Mouse (Mus musculus) adrenal gland, adult 8-10 months (tissue): Measurements from ENCODE around the gene Sept8. TPM values are rescaled to one million over a fixed set of nuclear protein-coding genes. Genes with fewer than 3 reads are reported as not detected.

Experiments used
- DNase-seq: peaks from one replicate; pipeline ENCODE4 v3.0.0; 2022
- total RNA-seq, 4 experiments: library from RNA; stranded (reverse); gene quantifications; 2 replicates each; pipeline ENCODE4 v1.2.4; 2022

Gene Sept8
- total RNA-seq = 10 to 100 TPM; 37.0 to 51.7 (median 42.1) TPM

DNA sequence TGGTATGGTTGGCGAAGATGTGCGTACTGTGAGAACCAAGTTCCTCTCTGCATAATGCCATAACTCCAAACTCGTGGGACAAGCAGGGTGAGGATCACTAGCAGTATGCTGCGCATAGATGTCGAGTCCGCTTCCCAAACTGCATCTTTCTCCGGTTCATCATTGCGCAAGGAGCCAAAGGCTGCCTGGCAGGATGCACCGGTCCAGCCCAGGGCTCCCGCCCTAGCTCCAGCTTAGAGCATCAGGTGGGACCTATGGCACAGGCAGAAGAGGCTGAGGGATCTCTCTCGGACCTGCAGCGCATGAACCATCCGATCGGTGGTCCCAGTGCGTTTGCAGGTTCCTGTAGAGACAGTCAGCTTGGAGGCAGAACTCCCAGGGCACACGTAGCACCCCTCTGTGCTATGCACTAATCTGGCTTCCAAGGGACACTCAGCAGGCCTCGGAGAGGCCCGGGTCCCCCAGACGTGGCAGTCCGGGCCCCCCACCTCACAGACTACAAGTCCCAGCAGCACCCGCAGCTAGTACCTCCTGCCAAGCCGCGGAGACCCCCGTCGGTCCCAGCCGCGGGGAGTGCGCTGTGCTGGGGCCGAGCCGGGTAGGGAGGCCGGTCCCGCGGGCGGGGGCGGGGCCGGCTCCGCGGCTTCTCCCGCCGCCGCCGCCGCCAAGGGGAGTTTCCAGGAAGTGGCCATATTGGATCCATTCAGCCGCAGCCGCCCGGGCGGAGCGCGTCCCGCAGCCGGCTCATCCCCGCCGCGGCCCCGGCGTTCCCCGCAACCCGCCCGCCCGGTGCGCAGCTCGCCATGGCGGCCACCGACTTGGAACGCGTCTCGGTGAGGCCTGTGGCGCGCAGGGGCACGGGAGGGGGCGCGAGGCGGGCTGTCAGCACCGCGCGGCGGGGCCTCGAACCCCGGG, at the start of gene Sept8:
Sept8 (plus strand) TSS at position 51 of the 915 bp plus-strand sequence.
- peak; percentile 26 for DNase-seq

DNA sequence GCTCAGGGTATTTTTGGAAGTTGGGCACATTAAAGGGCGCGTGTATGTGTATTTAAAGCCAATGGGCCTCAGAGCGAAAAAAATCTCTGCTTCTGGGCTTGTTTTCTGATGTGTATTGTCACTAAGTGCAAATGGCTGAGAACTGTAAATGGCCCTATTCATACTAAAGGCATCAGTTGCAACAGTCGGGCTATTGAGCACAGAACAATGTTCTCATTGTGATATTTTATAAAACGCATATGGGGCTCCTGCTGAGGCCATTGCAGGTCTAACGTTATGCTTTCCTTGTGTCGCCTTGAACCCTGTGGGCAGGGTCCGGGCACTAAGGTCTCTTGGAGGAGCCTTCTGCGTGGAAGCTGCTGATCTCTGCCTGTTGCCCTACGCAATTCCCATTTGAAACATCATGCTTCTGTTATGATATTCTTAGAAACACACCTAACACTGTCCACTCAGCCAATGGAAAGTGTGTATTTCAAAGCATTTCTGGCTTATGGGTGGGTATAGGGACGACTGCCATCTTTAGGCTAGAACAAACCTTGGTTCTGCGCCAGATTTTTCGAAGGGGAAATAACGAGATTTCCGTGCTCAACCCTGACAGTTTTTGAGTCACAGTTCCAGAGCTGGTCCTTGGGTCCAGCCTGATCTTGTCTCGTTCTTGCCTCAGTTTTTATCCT, 49.6 kb upstream of the Sept8 start:
- DNase-seq = no peak

DNA sequence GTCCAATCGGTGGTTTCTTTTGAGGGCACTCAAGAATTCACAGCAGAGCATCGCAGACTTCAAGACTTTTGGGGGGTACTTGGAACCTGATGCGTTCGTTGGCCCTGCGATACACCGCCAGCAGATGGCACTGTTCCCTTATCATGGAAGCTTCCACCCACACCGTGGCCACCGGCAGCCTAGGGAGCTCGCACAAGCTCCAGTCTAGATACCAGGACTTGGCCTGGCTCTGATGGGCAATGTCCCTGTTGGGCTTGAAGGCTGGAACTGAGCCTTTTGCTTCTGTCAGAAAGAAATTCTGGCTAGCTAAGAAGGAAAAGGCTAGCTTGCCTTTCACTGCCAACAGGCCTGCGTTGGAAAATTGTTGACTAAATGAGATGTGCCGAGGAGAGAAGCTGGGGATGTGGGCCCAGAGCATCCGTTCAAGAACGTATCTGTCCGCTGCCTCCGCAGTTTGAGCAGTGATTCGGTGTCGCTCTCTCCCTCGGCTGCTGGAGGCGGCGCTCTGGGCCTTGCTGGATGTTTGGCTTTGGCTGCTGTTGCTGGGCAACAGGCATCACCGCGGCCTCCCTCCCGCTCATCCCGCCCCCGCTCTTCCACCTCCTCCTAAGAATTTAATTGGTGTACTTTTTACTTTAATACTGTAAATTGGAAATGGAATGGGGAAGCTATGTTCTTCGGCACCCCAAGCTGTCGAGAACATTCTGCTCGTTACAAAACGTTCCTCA, 48.9 kb upstream of the Sept8 start, which contains the start of gene Gm9837:
Gm9837 (minus strand) TSS at position 512 of the 728 bp plus-strand sequence.
- peak; percentile 69 for DNase-seq

DNA sequence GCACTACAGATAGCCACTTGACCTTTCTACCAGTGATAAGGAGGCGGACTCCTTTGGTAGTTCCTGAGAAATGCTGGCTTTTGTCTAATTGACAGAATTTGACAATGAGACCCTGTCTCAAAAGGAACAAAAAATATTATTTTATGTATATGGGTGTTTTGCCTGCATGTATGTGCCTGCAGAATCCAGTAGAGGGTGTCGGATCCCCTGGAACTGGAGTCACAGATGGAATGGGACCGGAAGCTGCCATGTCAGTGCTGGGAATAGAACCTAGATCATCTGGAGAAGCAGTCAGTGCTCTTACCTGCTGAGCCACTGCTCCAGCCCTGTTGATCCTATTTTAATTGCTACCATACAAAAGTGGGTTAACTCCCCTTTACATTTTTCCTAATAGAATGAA, 46.3 kb upstream of the Sept8 start:
- DNase-seq = no peak

DNA sequence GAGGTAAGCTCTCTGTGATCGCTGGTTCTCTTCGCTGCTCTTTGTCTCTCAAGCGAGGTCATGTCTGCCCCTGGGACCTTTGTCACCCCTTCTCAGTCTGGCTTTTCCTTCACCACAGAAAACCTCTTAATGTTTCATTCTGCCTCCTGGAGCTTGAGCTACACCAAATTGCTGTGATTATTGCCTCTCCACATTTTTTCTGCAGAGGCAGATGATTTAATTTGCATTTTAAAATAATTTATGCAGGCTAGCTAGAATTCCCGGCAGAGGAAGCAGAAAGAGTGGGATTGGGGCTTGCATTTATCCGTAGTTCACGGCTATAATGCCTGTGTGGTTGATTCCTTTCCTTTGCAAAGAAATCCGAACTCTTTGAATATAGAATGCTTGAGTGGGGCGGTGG, 43.4 kb upstream of the Sept8 start:
- DNase-seq = no peak

DNA sequence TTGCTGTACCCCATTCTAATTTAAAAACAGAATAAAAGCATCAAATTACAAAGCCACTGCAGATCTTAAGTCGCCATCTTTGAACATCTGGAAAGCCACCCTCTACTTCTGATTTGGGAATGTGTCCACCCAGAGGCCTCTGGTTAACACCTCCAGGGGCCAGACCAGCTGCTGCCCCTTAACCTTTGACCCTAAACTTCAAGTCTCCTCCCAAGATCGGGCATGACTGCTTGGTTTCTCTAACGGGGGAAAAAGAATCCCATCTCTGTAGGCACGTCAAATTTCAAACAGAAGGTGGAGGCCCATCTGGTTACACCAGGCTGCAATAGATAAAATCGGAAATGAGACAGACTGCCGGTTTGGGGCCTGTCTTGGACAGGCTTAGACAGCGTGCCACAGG, 41.2 kb upstream of the Sept8 start:
- no peak for DNase-seq

DNA sequence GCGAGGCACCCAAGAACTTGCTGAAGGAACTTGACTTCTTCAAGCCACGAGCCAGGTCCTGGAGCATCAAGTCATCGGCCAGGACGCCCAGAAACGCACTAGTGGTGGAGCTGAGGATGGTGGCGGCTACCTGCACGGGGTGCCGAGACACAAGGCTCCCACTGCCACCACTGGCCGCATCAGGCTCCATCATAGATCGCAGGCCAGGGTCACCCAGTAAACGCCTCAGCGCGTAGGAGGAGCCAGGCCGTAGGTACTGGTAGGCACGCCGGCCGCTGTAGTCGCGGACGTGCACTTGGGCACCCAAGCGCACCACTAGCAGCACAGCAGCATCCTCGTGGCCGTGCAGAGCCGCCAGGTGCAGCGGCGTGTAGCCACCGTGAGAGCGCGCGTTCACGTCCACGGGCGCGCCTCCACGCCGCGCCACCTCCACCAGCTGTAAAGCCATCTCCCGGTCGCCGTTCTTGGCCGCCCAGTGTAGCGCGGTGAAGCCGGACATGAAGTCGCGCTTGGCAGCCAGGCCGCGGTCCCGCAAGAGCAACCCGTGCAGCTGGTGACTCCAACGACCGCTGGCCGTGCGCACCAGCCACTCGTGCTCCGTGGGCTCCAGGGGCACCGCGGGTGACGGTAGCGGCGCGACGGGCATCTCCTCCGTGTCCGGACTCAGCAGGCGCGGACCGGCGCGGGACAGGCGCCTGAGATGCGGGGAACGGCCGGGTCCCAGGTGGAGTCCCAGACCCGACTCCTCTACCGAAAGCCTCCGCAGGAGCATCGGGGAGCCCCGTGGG, 40.5 kb upstream of the Sept8 start:
- DNase-seq = no peak

DNA sequence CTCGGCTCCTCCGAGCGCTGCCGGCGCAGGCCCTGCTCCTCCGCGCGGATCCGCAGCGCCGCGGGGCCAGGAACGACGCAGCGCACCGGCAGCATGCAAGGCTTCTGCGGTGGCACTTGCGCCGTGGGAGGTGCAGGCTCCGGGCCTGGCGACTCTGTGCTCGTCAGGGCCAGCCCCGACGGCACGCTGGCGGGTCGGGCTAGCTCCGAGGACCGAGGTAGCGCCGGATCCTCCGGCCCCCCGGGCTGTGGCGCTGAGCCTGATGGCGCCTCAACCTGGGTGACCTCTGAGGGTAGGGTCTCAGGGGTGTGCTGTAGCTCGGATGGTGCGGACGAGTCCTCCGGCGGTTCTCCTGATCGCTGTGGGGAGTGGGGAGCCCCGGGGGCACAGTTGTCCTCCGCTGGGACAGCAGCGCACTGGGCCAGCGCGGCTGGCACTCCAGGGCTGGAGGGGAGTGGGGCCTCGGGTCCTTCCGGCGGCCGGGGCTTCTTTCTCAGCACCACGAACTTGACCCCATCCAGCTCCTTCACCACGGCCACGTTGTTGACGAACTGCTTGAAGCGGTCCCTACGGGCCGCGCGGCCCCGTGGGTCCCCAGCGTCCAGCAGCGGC, 39.8 kb upstream of the Sept8 start:
- DNase-seq = no peak

DNA sequence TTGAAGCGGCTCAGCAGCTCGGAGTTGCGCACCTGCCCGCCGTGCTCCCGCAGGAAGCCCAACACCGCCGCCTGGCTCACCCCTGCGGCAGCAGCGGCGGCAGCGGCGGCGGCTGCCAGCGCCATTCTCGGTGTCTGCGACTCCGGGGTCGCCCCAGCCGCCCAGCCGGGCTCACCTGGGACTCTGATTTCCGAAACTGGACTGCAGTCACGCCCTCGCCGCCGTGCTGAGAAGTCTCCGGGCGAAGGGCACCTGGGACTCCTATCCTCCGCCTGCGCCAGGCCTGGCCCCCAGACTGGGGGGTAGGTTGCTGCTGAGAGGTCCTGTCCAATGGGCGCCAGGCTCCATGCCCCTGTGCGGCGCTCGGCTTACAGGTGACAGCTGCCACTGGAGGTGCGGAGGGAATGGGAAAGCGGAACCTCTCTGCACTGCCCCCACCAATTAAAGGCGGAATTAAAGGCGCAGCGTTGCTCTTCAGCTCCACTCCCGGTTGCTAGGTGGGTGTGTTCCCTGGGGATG, 39.2 kb upstream of the Sept8 start, which contains the start of the genes Gm9945 and Sowaha:
Gm9945 (plus strand) TSS at position 384 of the 519 bp plus-strand sequence.
Sowaha (minus strand) TSS at position 492 of the 519 bp plus-strand sequence.
- DNase-seq = no peak

DNA sequence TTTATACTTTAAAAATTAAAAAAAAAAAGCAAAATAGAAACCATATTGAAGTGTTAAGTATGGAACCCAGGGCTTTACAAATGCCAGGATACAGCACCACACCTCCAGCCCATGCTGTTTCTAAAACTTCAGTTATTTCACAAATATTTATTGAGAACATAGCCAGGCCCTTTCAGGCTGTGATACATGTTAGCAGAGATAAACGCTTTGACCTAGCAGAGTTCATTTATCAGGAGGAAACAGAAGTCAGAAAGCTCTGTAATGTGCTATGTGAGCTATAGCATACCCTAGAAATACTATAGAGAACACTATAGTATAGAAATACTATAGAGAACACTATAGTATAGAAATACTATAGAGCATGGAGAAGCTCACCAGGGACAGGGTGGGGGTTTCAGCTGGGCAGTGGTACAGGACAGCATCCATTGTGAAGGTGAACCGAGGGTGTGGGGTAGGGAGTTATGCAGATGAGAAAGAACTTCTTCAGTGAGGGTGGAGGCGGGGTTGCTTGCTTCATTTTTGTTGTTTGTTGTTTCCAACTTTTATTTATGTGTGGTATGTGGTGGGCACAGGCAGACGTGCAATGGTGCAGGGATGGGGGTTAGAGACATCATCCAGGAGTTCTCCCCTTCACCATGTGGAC, 37.8 kb upstream of the Sept8 start:
- no peak for DNase-seq

DNA sequence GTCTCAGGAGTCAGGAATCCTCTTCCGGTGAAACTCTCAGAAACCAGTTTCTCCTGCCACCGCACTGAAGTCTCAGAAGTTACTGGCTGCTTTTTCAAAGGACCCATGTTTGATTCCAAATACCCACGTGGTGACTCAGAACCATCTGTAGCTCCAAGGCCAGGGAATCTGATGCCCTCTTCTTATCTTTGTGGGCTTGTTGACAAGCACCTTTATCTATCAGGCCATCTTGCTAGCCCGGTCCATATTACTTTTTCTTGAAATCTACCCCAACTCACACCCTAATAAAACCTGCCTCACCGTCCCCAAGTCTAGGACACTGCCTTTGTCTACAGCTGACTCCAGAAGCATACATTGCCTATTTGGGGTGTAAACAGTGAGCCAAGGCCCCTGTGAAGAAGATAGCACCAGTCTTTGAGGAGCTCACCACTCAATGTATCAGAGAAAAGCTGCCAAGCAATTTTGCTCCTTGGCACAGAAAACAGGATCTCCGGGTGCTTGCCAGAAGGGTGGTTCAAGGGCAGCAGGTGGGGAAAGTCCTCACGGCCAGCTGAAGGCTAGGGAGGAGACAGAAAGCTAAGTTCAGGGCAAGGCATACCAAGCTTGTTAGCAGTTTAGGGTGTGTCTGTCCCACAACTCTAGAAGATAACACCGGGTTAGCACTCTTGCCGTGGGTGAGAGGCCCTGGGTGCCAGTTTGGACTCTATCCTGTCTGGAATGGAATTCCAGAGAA, 35.7 kb upstream of the Sept8 start:
- no peak for DNase-seq

DNA sequence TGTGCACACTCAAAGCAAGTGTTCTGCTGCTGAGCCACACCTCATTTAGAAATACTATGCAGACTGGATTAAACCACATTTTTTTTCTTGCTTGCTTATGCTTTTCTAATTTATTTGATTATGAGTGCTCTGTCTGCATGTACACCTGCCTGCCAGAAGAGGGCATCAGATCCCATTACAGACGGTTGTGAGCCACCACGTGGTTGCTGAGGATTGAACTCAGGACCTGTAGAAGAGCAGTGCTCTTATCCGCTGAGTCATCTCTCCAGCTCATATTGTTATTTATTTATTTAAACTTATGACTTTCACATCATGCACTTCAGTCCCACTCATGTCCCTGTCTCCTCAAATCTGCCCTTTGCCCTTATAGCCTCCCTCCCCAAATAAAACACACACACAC, 33.3 kb upstream of the Sept8 start:
- DNase-seq = no peak

DNA sequence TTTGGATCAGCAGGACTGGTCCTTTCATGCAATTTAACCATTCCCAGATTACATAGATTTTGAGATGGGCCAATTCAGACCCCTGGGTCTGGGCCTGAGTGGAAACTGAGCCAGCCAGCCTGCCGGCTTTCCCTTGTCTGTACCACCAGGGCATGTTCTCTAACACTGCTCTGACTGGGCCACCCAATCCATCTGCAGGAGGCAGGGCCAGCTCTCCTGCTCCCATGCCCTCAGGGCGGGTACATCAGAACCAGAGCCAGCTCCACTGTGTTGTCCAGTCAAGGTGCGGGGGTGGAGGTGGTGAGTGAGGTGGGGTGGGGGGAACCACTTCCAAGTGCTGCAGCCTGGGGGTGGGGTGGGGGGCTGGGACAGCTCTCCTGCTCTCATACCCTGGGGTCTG, 32.7 kb upstream of the Sept8 start:
- DNase-seq = no peak

DNA sequence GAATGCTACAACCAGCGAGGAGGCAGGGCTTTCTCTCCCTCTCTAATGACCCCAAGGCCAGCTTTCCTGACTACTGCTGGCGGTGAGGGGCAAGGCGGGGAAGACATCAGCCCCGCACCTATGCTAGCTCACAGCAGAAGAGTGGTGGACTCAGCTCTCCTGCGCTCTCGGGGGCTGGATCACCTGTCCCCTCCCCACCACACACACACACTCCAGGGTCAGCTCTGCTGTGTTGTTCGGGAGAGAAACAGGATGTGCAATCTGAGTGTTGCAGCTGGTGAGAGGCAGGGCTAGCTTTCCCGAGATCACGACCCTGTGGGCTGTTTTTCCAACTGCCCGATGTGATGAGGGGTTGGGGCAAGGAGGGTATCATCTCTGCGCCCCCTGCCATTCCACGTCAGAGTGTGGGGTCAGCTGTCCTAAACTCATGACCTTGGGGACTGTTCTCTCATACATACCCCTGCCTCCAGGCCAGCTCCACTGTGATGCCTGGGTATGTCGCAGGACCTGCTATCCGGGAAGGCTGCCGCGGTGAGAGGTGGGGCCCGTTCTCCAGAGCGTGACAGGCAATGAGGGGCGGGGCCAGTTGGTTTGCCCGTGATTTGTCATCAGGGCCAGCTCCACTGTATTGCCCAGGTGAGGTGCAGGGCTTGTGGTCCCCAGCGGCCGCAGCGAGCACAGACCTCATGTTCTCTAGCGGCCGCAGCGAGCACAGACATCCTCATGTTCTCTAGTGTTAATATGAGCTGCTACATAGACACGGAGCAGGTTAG, 32.0 kb upstream of the Sept8 start:
- DNase-seq = no peak

DNA sequence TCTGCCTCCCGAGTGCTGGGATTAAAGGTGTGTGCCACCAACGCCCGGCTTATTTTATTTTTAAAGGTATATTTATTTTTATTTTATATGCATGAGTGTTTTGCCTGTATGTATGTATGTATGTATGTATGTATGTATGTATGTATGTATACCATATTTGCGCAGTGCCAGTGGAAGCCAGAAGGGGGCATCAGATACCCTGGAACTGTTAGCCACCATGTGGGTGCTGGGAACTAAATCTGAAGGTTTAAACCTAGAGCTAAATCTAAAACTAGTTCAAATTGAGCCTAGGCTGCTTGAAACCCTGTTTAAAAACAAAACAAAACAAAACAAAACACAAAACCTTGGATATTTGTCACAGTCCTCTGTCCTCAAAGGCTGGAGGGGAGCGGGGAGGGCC, 30.1 kb upstream of the Sept8 start:
- no peak for DNase-seq

DNA sequence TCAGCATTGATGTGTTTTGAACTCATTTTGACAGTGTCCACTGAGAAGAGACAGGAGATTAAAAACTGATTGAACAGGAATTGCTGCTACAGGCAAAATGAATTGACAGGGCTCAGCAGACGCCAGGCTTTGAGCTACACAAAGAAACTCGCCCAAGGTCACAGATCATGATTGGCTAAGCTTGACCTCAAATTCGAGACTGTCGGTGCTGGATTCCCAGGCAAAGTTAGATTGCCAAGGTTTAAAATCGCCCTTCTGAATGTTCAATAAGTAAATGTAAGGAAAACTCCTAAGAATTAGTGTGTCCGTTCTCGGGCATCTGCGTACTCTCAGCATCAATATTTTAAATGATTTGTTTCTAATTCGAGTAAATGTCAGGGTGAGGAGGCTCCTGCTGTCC, 29.6 kb upstream of the Sept8 start:
- DNase-seq = no peak

DNA sequence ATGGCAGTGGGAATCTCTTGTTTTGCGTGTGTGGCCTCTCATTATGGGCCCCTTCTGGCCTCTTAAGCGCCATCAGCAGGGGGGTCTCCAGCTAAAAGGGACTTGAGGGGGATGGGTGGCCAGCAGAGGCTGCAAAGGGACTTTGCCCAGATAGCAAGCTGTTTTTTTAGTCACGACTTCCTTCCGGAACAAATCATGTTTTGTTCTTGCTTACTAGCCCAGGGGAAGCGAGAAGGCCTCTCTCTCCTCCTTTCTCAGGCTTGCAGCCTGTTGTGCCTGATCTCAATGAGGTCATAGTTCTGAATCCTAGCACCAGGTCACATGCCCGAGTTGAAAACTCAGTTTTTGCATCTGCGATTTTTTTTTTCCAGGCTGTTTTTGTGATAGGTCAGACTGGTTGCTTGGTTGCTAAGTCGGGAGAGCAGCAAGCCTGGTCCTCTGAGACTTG, 27.1 kb upstream of the Sept8 start:
- DNase-seq = no peak

DNA sequence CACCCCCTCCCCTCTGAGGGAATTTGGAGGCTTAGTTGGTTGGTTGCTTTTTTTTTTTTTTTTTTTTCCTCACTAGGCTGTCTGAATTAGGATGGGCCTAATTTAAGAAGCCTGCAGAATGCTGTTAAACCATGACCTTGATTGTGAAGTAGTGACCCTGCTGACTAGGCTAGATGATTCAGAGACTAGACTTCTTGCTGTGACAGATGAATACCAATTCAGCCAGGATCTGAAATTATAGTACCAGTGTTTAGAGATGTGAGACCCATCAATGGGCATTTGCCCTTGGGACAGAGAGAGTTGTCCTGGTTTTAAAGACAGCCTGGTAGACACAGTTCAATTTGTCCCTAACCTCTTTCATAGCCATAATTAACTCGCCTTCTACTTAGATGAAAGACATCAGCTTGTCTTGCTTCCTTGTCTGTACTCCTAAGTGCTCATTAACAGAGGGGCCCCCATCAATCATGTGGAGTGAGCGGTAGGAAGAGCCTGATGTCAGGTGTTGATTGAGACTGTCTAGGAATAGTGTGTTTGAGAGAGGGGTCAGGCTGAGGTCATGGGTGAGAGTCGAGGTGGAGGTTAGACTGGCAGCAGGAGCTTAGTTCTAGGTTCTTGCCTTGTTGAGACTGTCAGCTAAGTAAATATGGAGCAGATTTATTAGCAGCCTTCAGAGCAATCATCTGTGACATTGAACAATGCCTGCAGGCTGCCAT, 25.7 kb upstream of the Sept8 start:
- no peak for DNase-seq

DNA sequence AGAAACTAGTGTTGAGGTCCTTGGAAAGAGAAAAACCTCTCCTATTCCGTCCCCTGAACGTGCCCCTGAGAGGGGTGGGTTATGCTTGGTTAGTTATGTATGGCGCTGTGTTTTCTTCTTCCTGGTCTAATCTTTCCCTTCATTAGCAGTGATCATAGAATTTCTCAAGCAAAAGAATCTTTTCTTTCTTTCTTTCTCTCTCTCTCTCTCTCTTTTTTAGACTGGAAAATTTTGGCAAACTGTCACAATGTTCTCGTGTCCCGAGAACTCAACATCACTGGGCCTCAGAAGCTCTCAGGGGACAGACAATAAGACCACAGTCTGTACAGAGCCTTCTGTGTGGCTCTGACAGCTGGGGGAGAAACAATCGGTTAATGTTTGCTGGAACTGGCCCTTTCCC, 23.6 kb upstream of the Sept8 start:
- DNase-seq = no peak
